Mouse (Mus musculus) urinary bladder, postnatal 36 days (tissue): Measurements from ENCODE around the gene Eif2ak4.

ENCODE experiments used
- DNase-seq, 2 experiments: peaks; one replicate each; pipeline ENCODE4 v3.0.0; 2022; ENCODE audit warnings: low spot score in 2 of 2, mixed read lengths in 1 of 2

The Eif2ak4 gene

GRCm38 (mm10) chr2:118404336-118404735 lies 15.9 kb downstream of the Eif2ak4 start:
- DNase-seq = no peak

GRCm38 (mm10) chr2:118405568-118405967 lies 17.1 kb downstream of the Eif2ak4 start:
- DNase-seq = no peak

GRCm38 (mm10) chr2:118406811-118407210 lies 18.4 kb downstream of the Eif2ak4 start:
- DNase-seq = no peak

GRCm38 (mm10) chr2:118408336-118408895 lies 20.0 kb downstream of the Eif2ak4 start:
- no peak for DNase-seq

- no peak for DNase-seq
These were observed 24.4 kb downstream of the Eif2ak4 start for GRCm38 (mm10) chr2:118412821-118413220.

GRCm38 (mm10) chr2:118415601-118416355 lies 27.4 kb downstream of the Eif2ak4 start:
- no peak for DNase-seq

GRCm38 (mm10) chr2:118418076-118418475 lies 29.7 kb downstream of the Eif2ak4 start:
- no peak for DNase-seq

- no peak for DNase-seq
These were observed 33.5 kb downstream of the Eif2ak4 start for GRCm38 (mm10) chr2:118421951-118422350.

GRCm38 (mm10) chr2:118422385-118422784 lies 34.0 kb downstream of the Eif2ak4 start:
- DNase-seq = no peak

- no peak for DNase-seq
These were observed 39.9 kb downstream of the Eif2ak4 start for GRCm38 (mm10) chr2:118428296-118428695.

- no peak for DNase-seq
These were observed 40.9 kb downstream of the Eif2ak4 start for GRCm38 (mm10) chr2:118429297-118429696.

- no peak for DNase-seq
These were observed 42.2 kb downstream of the Eif2ak4 start for GRCm38 (mm10) chr2:118430630-118431029.

- peak; percentile 5 to 24 for DNase-seq
These were observed 43.2 kb downstream of the Eif2ak4 start for GRCm38 (mm10) chr2:118431589-118431988.

GRCm38 (mm10) chr2:118442172-118442571 lies 53.8 kb downstream of the Eif2ak4 start:
- DNase-seq = no peak

GRCm38 (mm10) chr2:118442723-118443122 lies 54.3 kb downstream of the Eif2ak4 start:
- DNase-seq = no peak

- no peak for DNase-seq
These were observed 57.6 kb downstream of the Eif2ak4 start for GRCm38 (mm10) chr2:118445696-118446674.

- no peak for DNase-seq
These were observed 59.8 kb downstream of the Eif2ak4 start for GRCm38 (mm10) chr2:118448181-118448580.

GRCm38 (mm10) chr2:118451056-118451455 lies 62.6 kb downstream of the Eif2ak4 start:
- DNase-seq = no peak

GRCm38 (mm10) chr2:118457029-118457428 lies 68.6 kb downstream of the Eif2ak4 start:
- no peak for DNase-seq

- DNase-seq = no peak
These were observed 69.2 kb downstream of the Eif2ak4 start for GRCm38 (mm10) chr2:118457463-118458261.

GRCm38 (mm10) chr2:118461480-118462165 lies 73.2 kb downstream of the Eif2ak4 start:
- DNase-seq = no peak
